Mouse (Mus musculus) adrenal gland, adult 8-10 months (tissue): ENCODE results near the gene Lpcat4. TPM values are rescaled to one million over a fixed set of nuclear protein-coding genes. Genes with fewer than 3 reads are reported as not detected.
A peak's percentile ranks its signal among the peaks of the same experiment; 100 is the strongest.

Experiments used
- DNase-seq: peaks from one replicate; pipeline ENCODE4 v3.0.0; 2022
- total RNA-seq, 4 experiments: library from RNA; stranded (reverse); gene quantifications; 2 replicates each; pipeline ENCODE4 v1.2.4; 2022

Gene Lpcat4
- total RNA-seq: 10 to 100 TPM in 1 of 4 experiments, 1 to 10 TPM in 3; 5.1 to 10.7 (median 7.1) TPM

DNA sequence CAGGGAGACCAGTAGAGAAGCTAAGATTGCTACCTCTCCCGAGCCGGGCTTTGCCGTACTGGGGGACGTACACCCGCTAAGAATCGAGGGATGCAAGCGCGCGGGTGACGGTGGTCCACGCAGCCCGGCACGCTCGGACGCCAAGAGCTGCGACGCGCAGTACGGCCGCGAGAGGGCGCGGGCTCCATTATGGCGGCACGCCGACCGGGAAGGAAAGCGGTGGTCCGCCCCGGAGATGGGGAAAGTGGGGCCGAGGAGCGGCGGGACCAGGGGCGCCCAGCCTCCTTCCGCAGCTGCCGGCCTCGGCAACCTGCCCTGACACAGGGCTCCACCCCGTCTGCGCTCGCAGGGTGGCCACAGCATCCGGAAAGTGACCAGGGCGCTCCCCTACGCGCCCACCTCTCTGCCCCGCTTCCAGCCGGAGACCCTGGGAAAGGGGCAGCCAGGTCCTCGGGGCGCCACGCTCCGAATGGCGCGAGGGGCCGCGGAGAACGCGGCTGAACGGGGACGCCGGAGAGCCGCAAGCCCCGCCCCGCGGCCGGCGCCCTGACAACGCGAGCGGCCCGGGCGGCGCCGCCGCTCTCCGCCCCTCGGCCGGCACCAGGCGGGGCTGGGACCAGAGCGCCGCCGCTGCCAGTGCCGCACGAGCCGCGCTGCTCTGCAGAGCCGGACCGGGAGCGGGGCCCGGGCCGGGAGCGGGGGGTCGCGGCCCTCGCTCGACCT lies at the start of gene Lpcat4:
Lpcat4 (plus strand) TSS at position 257 of the 723 bp plus-strand sequence.
- peak; percentile 64 for DNase-seq

- peak; percentile 8 for DNase-seq
Measured at GRCm38 (mm10) chr2:112196859-112197258, 42.4 kb upstream of the Lpcat4 start.

- DNase-seq: no peak
Measured at GRCm38 (mm10) chr2:112203056-112203455, 36.2 kb upstream of the Lpcat4 start.

- no peak for DNase-seq
Measured at GRCm38 (mm10) chr2:112210142-112210541, 29.1 kb upstream of the Lpcat4 start.

- no peak for DNase-seq
Measured at GRCm38 (mm10) chr2:112210699-112211098, 28.6 kb upstream of the Lpcat4 start.

DNA sequence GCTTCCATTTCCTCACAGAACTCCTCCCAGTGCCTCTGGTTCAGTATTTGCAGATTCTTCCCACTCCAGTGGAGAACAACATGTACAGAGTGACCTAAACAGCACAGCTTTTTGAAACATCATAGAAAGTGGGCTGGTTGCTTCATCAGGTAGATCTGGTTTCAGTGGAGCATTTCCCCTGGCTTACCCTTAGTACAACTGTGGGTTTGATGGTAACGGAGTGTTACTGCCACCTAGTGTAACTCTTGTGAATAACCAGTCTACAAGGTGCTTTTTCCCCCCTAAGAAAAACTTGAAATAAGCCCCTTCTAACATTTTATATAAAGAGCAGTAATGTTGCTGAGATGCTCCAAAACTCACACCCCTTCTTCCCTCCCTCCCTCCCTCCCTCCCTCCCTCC lies 23.3 kb upstream of the Lpcat4 start:
- no peak for DNase-seq

GRCm38 (mm10) chr2:112217614-112218013 lies 21.7 kb upstream of the Lpcat4 start:
- DNase-seq: no peak

- DNase-seq: no peak
Measured at GRCm38 (mm10) chr2:112220880-112221279, 18.4 kb upstream of the Lpcat4 start.

- no peak for DNase-seq
Measured at GRCm38 (mm10) chr2:112222607-112223006, 16.7 kb upstream of the Lpcat4 start.

- no peak for DNase-seq
Measured at GRCm38 (mm10) chr2:112224356-112224755, 14.9 kb upstream of the Lpcat4 start.

- no peak for DNase-seq
Measured at GRCm38 (mm10) chr2:112232623-112233022, 6.6 kb upstream of the Lpcat4 start.

DNA sequence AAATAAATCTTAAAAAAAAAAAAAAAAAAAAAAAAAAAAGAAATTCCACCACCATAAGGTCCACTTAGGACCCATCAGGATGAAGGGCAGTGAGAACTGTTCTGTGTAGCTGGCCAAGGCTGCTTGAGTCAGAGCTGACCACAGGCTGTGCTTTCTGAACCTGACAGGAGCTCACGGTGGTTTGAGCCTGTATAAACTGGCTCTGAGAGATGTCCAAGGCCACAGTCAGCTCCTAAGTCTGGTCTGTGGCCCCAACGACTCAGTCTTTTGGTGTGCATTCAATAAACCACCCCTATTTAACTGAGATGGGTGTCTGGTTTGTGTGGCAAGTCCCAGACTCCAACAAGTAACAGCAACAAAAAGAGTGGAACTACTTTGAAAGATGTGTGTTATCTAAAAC lies 2.6 kb upstream of the Lpcat4 start:
- no peak for DNase-seq

GRCm38 (mm10) chr2:112238006-112238405 lies 1.3 kb upstream of the Lpcat4 start:
- DNase-seq: no peak

DNA sequence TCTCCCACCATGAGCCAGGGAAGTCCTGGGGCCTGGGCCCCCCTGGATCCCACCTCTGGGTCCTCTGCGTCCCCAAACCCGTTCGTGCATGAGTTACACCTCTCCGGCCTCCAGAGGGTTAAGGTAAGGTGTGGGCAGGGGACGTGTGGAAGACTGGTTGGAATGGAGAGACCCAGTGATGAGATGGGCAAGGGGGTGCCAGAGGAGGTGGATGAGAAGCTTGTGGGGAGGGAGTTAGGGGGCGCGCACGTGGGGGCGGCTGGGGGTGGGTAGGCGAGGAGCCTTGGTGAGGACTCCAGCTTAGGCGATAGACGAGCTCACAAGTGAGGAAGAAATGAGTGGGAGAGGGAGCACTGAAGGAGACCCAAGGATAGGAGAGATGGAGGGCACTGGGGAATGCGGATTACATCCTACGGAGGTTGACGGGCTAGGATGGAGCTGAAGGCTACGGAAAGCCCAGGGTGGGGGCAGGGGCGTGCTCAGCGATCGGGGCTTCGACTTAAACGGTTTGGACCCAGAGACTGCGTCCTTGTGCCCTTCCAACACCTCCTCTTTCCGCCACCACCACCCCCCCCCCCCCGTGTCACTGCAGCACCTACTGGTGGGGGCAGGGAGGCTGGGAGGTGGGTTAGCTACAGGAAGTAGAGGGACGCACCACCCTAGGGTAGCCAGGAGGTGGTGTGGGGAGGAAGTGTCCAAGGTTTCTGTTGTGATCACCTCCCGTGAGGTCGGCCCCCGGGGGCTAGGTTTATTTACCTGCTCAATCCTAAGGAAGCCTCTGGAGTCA lies 860 bp downstream of the Lpcat4 start:
- no peak for DNase-seq

DNA sequence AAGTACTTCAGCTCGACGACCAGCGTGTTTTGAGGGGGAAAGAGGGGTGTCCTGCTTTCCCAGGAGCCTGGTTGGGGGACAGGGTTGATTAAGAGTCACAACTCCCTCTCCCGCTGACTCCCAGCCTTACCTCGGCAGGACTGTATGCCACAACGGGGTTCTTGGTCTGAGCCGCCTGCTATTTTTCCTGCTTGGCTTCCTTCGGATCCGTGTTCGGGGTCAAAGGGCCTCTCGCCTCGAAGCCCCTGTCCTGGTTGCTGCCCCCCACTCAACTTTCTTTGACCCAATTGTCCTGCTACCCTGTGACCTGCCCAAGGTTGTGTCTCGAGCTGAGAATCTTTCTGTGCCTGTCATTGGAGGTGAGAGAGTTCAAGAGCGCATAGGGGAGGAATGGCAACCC lies 2.5 kb downstream of the Lpcat4 start:
- no peak for DNase-seq

DNA sequence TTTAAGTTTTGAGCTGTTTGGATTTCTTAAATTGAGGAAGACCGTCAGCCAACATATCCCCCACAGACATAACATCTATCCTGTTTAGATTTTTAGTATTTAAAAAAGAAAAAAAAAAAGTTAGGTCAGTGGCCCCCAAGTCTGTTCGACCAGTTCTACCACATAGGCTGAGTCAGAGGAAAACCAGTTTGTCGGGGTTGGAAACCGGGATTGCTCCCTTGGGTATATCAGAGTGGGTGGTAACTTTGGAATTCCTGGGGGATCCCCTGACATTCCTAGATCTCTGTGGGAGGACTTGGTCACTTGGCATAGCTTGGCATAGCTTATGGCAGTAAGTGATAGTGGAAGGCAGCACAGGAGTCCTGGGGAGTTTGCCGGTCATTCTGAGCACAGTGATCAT lies 6.0 kb downstream of the Lpcat4 start:
- no peak for DNase-seq

DNA sequence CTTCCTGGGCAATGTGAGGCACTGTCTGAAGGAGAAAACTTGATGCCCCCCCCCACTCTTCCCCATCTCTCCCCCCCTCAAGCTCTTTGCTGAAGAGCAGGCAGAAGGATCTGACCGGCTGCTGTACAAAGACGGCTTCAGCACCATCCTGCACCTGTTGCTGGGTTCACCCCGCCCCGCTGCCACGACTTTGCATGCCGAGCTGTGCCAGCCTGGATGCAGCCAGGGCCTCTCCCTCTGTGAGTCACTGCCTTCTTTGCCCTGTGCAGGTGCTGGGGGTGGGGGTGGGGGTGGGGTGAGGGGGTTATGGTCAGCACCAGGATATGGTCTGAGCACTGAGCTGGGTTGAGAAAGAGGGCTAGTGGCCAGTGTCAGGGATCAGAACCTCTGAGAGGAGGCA lies 6.9 kb downstream of the Lpcat4 start:
- DNase-seq: no peak

DNA sequence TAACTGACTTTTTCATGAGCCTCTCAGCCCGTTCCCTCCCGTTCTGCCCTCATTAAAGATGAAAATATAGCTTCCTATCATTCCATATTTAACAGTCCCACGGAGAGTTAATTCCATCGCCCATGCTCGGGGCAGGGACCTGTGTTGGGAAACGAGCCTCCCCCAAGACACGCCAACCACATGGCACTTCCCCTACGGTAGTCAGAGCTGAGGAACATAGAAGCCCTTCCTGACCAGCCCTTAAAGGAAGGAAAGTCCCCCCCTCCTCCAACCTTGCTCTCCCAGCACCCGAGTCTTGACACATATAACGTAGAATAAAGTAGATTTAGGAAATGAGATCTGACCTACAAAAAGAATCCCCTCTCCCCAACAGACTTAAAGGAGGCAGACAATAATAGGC lies 8.1 kb downstream of the Lpcat4 start:
- DNase-seq: no peak

DNA sequence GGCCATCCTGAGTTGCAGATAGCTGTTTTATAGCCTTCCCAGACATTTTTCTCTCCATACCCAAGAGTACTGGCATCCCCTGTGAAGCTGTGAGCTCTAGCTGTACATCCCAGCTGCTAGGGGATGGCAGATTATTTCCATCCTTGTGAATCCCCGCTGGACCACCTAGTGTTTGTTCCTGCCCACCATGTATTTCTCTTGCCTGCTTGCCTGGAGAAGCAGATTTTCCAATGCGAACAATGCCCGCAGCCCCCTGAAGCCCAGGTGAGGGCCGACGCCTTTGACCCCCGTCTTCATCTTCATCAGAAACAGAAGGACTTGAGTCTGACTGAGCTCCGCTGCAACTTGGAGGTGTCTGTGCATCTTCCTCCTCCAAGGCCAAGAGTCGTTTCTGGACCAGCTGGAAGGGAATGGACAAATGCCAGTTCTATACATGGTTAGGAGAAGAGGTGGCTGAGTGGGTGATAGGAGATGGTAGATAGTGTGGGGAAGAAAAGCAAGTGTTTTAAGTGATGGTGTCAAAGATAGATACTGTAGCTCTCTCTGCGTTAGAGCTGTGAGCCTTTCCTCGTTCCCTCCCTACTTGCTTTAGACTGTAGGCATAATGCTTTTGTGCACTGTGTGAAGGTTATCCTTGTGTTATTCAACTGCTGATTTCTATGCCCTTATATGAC lies 10.6 kb downstream of the Lpcat4 start:
- no peak for DNase-seq

GRCm38 (mm10) chr2:112254675-112255515 lies 15.6 kb downstream of the Lpcat4 start:
- DNase-seq: no peak

GRCm38 (mm10) chr2:112259241-112259962 lies 20.1 kb downstream of the Lpcat4 start, which contains the start of gene Nutm1:
TSS of gene Nutm1 (minus strand) at chr2:112259291.
- DNase-seq: no peak
